Mouse (Mus musculus) gastrocnemius, postnatal 14 days (tissue): ENCODE measurements around the gene Ankrd55. TPM values are rescaled to one million over a fixed set of nuclear protein-coding genes. Genes with fewer than 3 reads are reported as not detected.
"Not testable (repeated sequence)": the region's sequence is repeated elsewhere in the genome, so short reads cannot be mapped to it uniquely, and the experiment has no call there.

Experiments used
- DNase-seq: peaks from one replicate; pipeline ENCODE4 v3.0.0; 2021; ENCODE audit warnings: mixed read lengths
- intact Hi-C: fragments of 180-260 bp; cut with DNase I; formaldehyde crosslinking; loops from one replicate; pipeline ENCODE4 v1.15.1; 2025; ENCODE audit warnings: low total_unique reads
- total RNA-seq, 2 experiments: library from RNA; stranded (reverse); gene quantifications; 2 replicates each; pipeline ENCODE4 v1.2.3; 2021

Ankrd55 gene
- total RNA-seq, 2 experiments from 2014 or later, result 0.09 TPM; not detected in 1

GRCm38 (mm10) chr13:112426265-112427135 lies 138.2 kb downstream of the Ankrd55 start:
- intact Hi-C loops, result no loop called here
- DNase-seq, result no peak

GRCm38 (mm10) chr13:112427136-112427470 lies 138.9 kb downstream of the Ankrd55 start:
- DNase-seq, intact Hi-C loops: not testable (repeated sequence)

GRCm38 (mm10) chr13:112427521-112427920 lies 139.3 kb downstream of the Ankrd55 start:
- no peak for DNase-seq
- intact Hi-C loops, result no loop called here

DNA sequence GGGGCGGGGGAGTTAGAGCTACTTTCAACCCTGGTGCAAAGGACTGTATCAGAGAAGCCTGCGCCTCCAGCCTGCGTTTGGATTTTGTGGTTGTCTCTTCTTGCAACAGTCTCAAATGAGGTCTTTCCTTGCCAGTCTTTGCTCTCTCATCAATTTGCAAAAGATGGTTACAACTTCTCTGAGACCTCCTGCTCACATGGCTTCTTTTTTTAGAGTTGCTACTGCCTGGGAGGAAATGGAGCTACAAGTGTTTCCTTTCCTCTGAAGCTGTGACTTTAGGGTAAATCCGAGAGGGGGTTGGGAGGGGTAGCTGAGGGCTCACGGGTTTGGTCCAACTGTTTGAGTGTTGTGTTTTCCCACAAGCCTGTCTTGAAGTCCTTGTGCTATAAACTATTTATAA lies 145.0 kb downstream of the Ankrd55 start:
- no peak for DNase-seq
- intact Hi-C loops, result no loop called here

Other genes starting within 250 kb of the Ankrd55 start
- gene Il6st, start 175.6 kb downstream of the Ankrd55 start, total RNA-seq, result 100 to 1,000 TPM; 112 to 121 TPM